Mouse (Mus musculus) testis, adult 2 months (tissue): ENCODE data around the gene Pxmp2. TPM values are rescaled to one million over a fixed set of nuclear protein-coding genes. Genes with fewer than 3 reads are reported as not detected.

Experiments used
- H3K27ac ChIP-seq: fragments of 200-500 bp; 2 replicates; pipeline ENCODE4 v1.5.1; 2012; ENCODE audit warnings: low read depth, low read length; ENCODE audit not compliant: control insufficient read depth, insufficient read depth
- H3K27me3 ChIP-seq: fragments of 200-500 bp; 2 replicates; pipeline ENCODE4 v1.6.1; 2012; ENCODE audit warnings: mild to moderate bottlenecking, low read length, moderate library complexity; ENCODE audit not compliant: control insufficient read depth, insufficient read depth
- H3K36me3 ChIP-seq: fragments of 200-500 bp; 2 replicates; pipeline ENCODE4 v1.6.1; 2012; ENCODE audit warnings: mild to moderate bottlenecking, low read length; ENCODE audit not compliant: control insufficient read depth, insufficient read depth
- H3K4me1 ChIP-seq: fragments of 200-500 bp; 2 replicates; pipeline ENCODE4 v1.6.1; 2012; ENCODE audit warnings: low read length; ENCODE audit not compliant: control insufficient read depth, insufficient read depth
- H3K4me3 ChIP-seq: fragments of 200-500 bp; 2 replicates; pipeline ENCODE4 v1.5.1; 2012; ENCODE audit warnings: low read depth, mild to moderate bottlenecking, low read length, moderate library complexity, mixed read lengths; ENCODE audit not compliant: control insufficient read depth
- CTCF ChIP-seq: fragments of 200-500 bp; IDR thresholded peaks from 2 replicates; pipeline ENCODE4 v1.5.1; 2012; ENCODE audit warnings: low read depth, mild to moderate bottlenecking, inconsistent platforms, low read length, moderate library complexity; ENCODE audit not compliant: control insufficient read depth, insufficient read depth, insufficient replicate concordance
- POLR2A ChIP-seq: fragments of 200-500 bp; IDR thresholded peaks from 2 replicates; pipeline ENCODE4 v1.6.1; 2012; ENCODE audit warnings: low read depth, mild to moderate bottlenecking, inconsistent platforms, low read length, moderate library complexity; ENCODE audit not compliant: control insufficient read depth
- polyA plus RNA-seq: library from polyadenylated mRNA; depleted of rRNA; stranded (reverse); fragments of >200 nt; gene quantifications from 2 replicates; pipeline ENCODE4 v1.2.3, GENCODE M21; 2012

Pxmp2 gene
- polyA plus RNA-seq, 1 experiment = 7.6 TPM

DNA sequence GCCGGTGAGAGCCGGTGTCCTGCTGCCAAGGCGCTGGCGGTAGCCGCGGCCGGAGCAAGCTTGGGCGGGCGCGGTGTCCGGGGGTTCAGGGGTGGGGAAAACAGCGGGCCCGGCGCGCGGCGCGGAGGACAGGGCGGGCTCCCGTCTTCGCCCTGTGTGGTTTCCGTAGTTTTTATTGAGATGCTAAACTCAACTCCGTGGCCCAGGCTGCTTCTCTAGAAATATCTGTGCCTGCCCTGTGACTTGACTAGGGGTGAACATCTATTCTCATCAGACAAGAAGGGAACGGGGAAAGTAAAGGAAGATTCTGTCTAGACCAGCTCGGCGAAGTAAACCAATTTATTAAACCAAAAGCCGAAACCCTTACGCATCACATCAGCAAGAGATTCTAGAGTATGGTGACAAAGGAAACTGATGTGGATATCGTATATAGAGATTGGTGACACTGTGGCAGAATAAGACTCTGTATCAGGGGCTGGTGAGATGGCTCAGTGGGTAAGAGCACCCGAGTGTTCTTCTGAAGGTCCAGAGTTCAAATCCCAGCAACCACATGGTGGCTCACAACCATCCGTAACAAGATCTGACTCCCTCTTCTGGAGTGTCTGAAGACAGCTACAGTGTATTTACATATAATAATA lies 579 bp upstream of the Pxmp2 start:
- no peak for TF ChIP-seq POLR2A
- no peak for TF ChIP-seq CTCF
- Histone ChIP-seq H3K36me3 (no peaks in the 10 kb centered on the region), H3K4me3 (peak overlapping the region; percentile 91), H3K27ac (peak overlapping the region; percentile 56), H3K4me1 (peaks cover 6% of the 10 kb centered on the region), H3K27me3 (no peaks in the 10 kb centered on the region)

DNA sequence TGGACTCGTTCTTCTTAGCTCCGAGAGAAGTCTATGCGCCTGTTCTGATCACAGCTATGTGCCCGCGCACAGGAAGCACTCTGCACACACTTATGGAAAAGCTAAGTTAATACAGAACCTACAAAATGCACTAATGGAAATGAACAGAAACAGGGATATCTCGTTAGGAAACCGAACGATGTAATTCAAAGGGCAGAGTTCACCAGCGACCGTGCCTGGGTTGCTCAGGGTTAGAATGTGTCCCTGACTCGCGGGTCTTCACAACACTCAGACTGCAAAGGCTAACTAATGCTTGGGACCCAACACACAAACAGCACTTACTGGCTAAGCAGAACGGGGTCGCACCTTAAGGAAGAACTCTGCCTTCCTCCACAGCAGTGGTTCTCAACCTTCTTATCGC lies 830 bp downstream of the Pxmp2 start:
- TF ChIP-seq POLR2A (no peak), CTCF (no peak)
- no peaks in the 10 kb centered on the region for H3K27me3 ChIP-seq
- H3K27ac ChIP-seq = no peak overlapping the region
- H3K4me1 ChIP-seq = peaks cover 6% of the 10 kb centered on the region
- peak overlapping the region; percentile 52 for H3K4me3 ChIP-seq
- H3K36me3 ChIP-seq = no peaks in the 10 kb centered on the region

- peaks cover 6% of the 10 kb centered on the region for H3K4me1 ChIP-seq
- H3K27me3 ChIP-seq = no peaks in the 10 kb centered on the region
- no peak overlapping the region for H3K4me3 ChIP-seq
- H3K27ac ChIP-seq = no peak overlapping the region
- no peak for TF ChIP-seq POLR2A
- TF ChIP-seq CTCF = no peak; the same call in 1 of the 2 replicates
- no peaks in the 10 kb centered on the region for H3K36me3 ChIP-seq
Measured at GRCm38 (mm10) chr5:110284536-110284935, 1.4 kb downstream of the Pxmp2 start.

DNA sequence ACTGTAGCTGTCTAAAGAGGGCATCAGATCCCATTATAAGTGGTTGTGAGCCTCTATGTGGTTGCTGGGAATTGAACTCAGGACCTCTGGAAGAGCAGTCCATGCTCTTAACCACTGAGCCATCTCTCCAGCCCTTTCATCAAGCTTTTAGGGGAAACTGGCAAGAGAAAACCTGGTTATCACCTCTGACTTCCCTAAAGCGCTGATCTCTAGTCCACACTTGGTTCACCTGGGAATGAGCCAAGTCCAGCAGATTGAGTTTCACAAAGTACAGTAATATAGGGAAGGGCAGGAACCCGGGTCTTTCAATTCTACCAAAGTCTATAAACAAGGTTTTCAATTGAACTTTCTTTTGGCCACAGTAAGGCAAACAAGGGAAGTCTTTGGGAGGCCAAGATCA lies 4.0 kb downstream of the Pxmp2 start:
- Histone ChIP-seq H3K4me1 (peaks cover 6% of the 10 kb centered on the region), H3K4me3 (no peak overlapping the region), H3K36me3 (no peaks in the 10 kb centered on the region), H3K27ac (no peak overlapping the region), H3K27me3 (no peaks in the 10 kb centered on the region)
- TF ChIP-seq CTCF = no peak
- TF ChIP-seq POLR2A = no peak

DNA sequence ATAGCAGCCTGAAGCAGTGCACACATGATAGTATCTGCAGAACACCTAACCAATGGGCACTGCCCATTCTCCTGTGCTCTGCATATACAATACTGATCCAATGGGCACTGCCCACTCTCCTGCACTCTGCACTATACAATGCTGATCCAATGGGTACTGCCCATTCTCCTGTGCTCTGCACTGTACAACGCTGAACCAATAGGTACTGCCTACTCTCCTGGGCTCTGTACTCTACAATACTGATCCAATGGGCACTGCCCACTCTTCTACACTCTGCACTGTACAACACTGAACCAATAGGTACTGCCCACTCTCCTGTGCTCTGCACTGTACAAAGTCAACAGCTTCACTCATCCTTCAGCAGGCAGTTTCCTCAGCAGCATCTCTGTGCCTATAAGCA lies 9.1 kb downstream of the Pxmp2 start:
- no peak for TF ChIP-seq CTCF
- TF ChIP-seq POLR2A = no peak
- no peaks in the 10 kb centered on the region for H3K27me3 ChIP-seq

GRCm38 (mm10) chr5:110276391-110276790 lies 9.6 kb downstream of the Pxmp2 start:
- no peaks in the 10 kb centered on the region for H3K36me3 ChIP-seq
- H3K27me3 ChIP-seq = no peaks in the 10 kb centered on the region
- no peak overlapping the region; the same call in 1 of the 2 replicates for H3K4me3 ChIP-seq
- no peak overlapping the region for H3K27ac ChIP-seq
- no peak for TF ChIP-seq POLR2A
- TF ChIP-seq CTCF = no peak
- H3K4me1 ChIP-seq = no peaks in the 10 kb centered on the region

More for the DNA sequence above, 9.1 kb downstream of the Pxmp2 start:
- Histone ChIP-seq H3K4me3 (no peak overlapping the region), H3K27ac (no peak overlapping the region), H3K36me3 (no peaks in the 10 kb centered on the region), H3K4me1 (no peaks in the 10 kb centered on the region)

DNA sequence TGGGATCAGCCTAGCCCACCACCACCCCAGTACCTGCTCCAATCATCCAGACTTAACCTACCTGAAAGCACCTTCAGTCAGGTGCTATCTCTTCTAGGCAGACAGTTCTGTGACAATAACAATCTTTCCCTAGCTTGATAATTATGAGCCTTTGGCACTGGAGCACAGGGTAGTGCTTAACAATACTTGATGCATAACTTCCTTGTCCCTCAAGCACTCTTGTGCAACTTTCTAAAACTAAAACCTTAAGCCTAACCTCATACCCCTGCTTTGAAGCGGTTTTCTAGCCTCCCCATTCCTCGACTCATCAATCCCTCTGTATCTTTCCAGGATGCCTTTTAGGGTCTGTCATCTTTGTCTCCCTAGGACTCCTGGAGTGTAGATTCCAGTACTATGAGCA lies 11.1 kb downstream of the Pxmp2 start:
- Histone ChIP-seq H3K4me3 (no peak overlapping the region), H3K36me3 (no peaks in the 10 kb centered on the region), H3K27me3 (no peaks in the 10 kb centered on the region), H3K27ac (no peak overlapping the region), H3K4me1 (peaks cover 2% of the 10 kb centered on the region)
- TF ChIP-seq CTCF = no peak
- no peak for TF ChIP-seq POLR2A
